Mouse (Mus musculus) testis, adult 2 months (tissue): ENCODE measurements around the gene Gm20503. TPM values are rescaled to one million over a fixed set of nuclear protein-coding genes. Genes with fewer than 3 reads are reported as not detected.
A peak's percentile ranks its signal among the peaks of the same experiment; 100 is the strongest.

ENCODE experiments used
- H3K27ac ChIP-seq: fragments of 200-500 bp; 2 replicates; pipeline ENCODE4 v1.5.1; 2012; ENCODE audit warnings: low read depth, low read length; ENCODE audit not compliant: control insufficient read depth, insufficient read depth
- H3K27me3 ChIP-seq: fragments of 200-500 bp; 2 replicates; pipeline ENCODE4 v1.6.1; 2012; ENCODE audit warnings: mild to moderate bottlenecking, low read length, moderate library complexity; ENCODE audit not compliant: control insufficient read depth, insufficient read depth
- H3K36me3 ChIP-seq: fragments of 200-500 bp; 2 replicates; pipeline ENCODE4 v1.6.1; 2012; ENCODE audit warnings: mild to moderate bottlenecking, low read length; ENCODE audit not compliant: control insufficient read depth, insufficient read depth
- H3K4me1 ChIP-seq: fragments of 200-500 bp; 2 replicates; pipeline ENCODE4 v1.6.1; 2012; ENCODE audit warnings: low read length; ENCODE audit not compliant: control insufficient read depth, insufficient read depth
- H3K4me3 ChIP-seq: fragments of 200-500 bp; 2 replicates; pipeline ENCODE4 v1.5.1; 2012; ENCODE audit warnings: low read depth, mild to moderate bottlenecking, low read length, moderate library complexity, mixed read lengths; ENCODE audit not compliant: control insufficient read depth
- CTCF ChIP-seq: fragments of 200-500 bp; IDR thresholded peaks from 2 replicates; pipeline ENCODE4 v1.5.1; 2012; ENCODE audit warnings: low read depth, mild to moderate bottlenecking, inconsistent platforms, low read length, moderate library complexity; ENCODE audit not compliant: control insufficient read depth, insufficient read depth, insufficient replicate concordance
- POLR2A ChIP-seq: fragments of 200-500 bp; IDR thresholded peaks from 2 replicates; pipeline ENCODE4 v1.6.1; 2012; ENCODE audit warnings: low read depth, mild to moderate bottlenecking, inconsistent platforms, low read length, moderate library complexity; ENCODE audit not compliant: control insufficient read depth
- polyA plus RNA-seq: library from polyadenylated mRNA; depleted of rRNA; stranded (reverse); fragments of >200 nt; gene quantifications from 2 replicates; pipeline ENCODE4 v1.2.3, GENCODE M21; 2012

Gm20503 gene
- polyA plus RNA-seq, 1 experiment: not detected

DNA sequence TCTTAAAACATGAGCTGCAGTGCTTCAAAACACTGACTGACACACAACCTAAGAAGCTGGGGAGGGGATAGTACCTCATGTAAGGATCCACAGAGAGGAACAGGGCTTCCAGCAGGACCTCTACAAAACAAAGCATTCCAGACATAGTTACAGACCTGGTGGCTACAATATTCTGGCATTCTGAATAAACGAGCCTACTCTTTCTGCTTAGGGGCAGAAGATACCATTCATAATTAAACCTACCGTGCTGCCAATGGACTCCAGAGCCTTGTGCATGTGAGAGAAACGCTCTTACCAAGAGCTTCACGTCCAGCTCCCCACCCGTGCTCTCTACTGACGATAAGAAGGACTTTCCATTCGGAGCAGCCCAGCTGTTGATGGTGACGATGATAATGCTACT, 20.2 kb upstream of the Gm20503 start:
- Histone ChIP-seq H3K4me1 (peaks cover 8% of the 10 kb centered on the region), H3K36me3 (no peaks in the 10 kb centered on the region), H3K27ac (no peak overlapping the region), H3K4me3 (no peak overlapping the region), H3K27me3 (no peaks in the 10 kb centered on the region)
- TF ChIP-seq CTCF: no peak
- TF ChIP-seq POLR2A: no peak

DNA sequence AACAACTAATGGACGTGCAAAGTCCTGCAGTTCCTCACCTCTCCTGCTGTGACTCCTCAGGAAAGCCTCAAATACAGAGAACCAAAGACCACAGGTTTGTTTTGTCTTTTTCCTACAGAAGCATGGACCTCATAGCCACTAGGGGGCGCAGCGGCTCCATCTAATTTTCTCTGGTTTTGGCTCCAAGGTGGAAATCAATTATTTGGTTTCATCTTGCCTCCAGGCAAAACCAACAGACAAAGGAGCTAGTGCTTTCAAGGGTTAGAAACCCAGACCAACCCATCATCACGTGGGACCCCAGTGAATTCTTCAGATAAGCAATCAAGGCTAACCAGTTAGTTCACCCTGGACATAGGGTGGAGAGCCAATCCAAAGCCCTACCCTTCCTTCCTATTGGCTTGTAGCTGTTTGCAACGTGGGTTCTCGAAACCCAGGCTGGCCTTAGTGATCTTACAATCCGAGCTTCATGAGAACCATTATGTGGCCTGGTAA, 17.8 kb upstream of the Gm20503 start:
- TF ChIP-seq CTCF: no peak
- no peak for TF ChIP-seq POLR2A
- Histone ChIP-seq H3K27ac (no peak overlapping the region), H3K4me1 (peaks cover 8% of the 10 kb centered on the region), H3K4me3 (no peak overlapping the region), H3K27me3 (no peaks in the 10 kb centered on the region), H3K36me3 (no peaks in the 10 kb centered on the region)

DNA sequence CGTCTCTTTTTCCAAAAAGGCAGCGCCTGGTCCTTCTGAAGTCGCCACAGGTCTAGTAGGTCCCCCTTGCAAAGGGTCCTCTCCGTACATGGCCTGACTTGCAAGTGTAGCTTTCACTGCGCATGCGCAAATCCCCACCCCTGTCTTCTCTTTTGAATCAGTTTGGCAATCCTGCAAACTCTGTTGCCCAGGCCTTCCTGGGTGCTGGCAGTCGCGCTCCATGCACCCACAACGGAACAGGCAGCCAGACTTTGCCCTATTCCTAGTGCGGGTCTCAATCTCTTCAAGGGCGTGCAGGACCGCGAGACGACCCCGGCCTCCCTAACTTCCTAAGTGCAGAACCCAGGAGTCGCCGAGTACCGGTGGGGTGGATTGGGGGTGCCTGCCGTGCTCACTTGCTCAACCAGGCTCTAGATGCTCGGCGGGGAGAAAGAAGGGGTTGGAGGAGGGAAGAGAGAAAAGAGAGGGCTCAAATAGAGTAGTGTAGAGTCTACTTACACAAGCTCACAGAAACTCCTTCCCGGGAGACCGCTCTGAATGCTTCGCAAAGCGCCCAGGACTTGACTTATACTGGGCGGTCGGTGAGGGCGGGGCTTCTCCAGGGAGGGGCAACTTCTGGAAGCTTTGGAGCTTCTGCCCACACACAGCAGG, 16.3 kb upstream of the Gm20503 start, which contains the start of gene Ptgr1:
TSS of gene Ptgr1 (minus strand) at position 580 of the 651 bp plus-strand sequence.
- H3K4me1 ChIP-seq: peaks cover 8% of the 10 kb centered on the region
- TF ChIP-seq POLR2A (peak; percentile 29; the same call in 1 of the 2 replicates), CTCF (no peak)
- peak within 1 kb of the TSS; percentile 89 for H3K4me3 ChIP-seq
- no peaks in the 10 kb centered on the region for H3K27me3 ChIP-seq
- H3K36me3 ChIP-seq: no peaks in the 10 kb centered on the region
- H3K27ac ChIP-seq: peak within 1 kb of the TSS; percentile 73

DNA sequence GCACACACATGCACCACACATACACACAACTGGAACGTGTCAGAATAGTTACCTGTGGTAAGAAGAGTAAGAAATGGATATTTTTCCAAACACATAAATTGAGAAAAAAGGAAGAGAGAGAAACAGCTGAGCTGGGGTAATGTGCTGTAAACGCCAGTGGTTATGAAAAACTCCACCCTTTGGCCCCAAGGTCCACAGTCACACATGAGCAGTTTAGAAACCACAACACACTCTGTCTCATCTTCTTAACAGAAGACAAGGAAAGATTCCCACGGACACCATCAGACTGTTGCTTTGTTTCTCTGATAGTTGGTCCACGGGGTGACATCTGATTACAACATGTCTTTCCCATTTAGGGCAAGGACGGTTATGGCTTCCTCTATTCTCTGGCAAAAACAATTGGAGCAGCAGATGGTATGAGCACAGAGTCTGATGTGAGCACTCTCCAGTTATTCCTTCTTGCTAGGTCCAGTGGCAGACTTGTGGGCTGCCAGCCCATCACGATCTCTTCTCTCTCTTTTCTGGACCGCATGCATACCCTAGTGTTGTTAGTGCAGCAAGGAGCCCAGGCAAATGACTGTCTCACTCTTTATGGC, 13.6 kb upstream of the Gm20503 start:
- TF ChIP-seq POLR2A (no peak), CTCF (no peak)
- Histone ChIP-seq H3K27me3 (no peaks in the 10 kb centered on the region), H3K36me3 (no peaks in the 10 kb centered on the region), H3K4me3 (no peak overlapping the region), H3K4me1 (peaks cover 8% of the 10 kb centered on the region), H3K27ac (no peak overlapping the region)

DNA sequence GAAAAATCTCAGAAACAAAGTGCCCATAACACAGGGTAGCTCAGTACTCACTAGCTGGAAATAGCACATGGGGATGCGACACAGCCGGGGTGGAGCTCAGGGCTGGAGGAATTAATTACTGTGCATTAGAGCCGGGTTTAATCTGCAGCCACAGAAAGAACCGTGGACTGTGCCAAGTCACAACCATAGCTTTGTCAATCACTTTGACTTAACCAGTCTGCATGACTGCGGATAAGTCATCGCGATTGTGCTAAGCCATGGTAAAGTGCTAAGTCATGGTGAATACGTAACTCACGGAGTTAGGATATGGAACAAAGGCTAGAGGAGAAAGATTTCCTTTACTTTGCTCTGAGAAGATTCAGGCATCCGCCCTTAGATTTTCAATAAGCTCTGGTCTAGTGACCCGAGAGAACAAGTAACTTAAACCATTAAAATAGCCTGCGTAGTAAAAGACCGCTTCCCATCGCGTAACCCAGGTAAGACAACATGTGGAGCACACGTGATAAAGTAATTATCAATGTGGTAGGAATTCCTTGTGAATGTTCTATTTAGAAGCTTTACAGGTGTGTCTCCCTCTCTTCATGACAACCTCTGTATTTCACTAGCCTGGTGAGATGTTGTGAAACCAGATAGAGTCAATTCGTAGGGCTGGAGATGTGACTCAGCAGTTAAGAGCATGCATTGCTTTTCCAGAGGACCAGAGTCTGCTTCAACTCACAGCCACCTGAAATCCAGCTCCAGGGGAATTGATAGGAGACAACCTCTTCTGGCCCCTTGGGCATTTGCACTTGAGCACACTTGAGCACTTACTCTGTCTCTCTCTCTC, 12.2 kb upstream of the Gm20503 start:
- no peak overlapping the region for H3K4me3 ChIP-seq
- TF ChIP-seq CTCF (no peak), POLR2A (no peak)
- H3K27me3 ChIP-seq: no peaks in the 10 kb centered on the region
- H3K36me3 ChIP-seq: no peaks in the 10 kb centered on the region
- no peak overlapping the region for H3K27ac ChIP-seq
- H3K4me1 ChIP-seq: peaks cover 13% of the 10 kb centered on the region

- Histone ChIP-seq H3K36me3 (no peaks in the 10 kb centered on the region), H3K4me3 (no peak overlapping the region), H3K27me3 (no peaks in the 10 kb centered on the region), H3K27ac (no peak overlapping the region), H3K4me1 (peaks cover 10% of the 10 kb centered on the region)
- TF ChIP-seq POLR2A (no peak), CTCF (no peak)
Observed at GRCm38 (mm10) chr4:58992195-58992594, 10.8 kb upstream of the Gm20503 start.

DNA sequence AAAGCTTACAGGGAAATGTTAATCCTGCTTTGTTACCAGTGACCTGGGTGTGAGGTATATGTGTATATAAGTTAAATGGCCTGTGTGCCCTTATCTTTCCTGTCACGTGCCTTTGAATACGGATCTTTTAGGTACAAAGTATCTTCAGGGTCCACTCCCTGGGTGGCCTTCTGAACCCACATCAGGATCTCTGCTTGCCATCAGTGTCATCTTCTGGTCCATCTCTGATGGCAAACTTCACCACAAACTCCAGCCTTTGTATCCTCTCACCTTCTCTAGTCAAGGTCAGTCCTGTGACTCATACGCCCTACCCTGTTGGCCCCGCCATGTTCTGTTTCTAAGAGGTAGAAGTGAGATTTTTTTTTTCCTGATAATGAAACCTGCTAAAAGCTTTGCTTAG, 8.2 kb upstream of the Gm20503 start, which contains the start of gene Dnajc25:
TSS of gene Dnajc25 (plus strand) at position 301 of the 400 bp plus-strand sequence.
- 0 out of 2 replicates have a peak within 1 kb of the TSS, but pooled peaks have one; percentile 3 for H3K4me3 ChIP-seq
- no peaks in the 10 kb centered on the region for H3K36me3 ChIP-seq
- TF ChIP-seq POLR2A: no peak
- TF ChIP-seq CTCF: no peak
- H3K27ac ChIP-seq: peak within 1 kb of the TSS; percentile 44; the same call in 1 of the 2 replicates
- peaks cover 10% of the 10 kb centered on the region for H3K4me1 ChIP-seq
- H3K27me3 ChIP-seq: no peaks in the 10 kb centered on the region
